Mouse (Mus musculus) v-Abl transformed pro-B cells (cell line): ENCODE results near the gene Gm16181.

Source experiments
- in situ Hi-C, 2 experiments: fragments of 400-800 bp; cut with MboI; formaldehyde crosslinking; loops; one replicate each; pipeline ENCODE4 v1.15.1; 2025; ENCODE audit not compliant: unreplicated experiment in 2 of 2

The Gm16181 gene

GRCm38 (mm10) chr17:35261651-35262050 is 41.0 kb downstream of the Gm16181 start:
- in situ Hi-C loops: loop anchor here in 1 of 2 experiments (5.0 kb wide), 1 partner anchor 1259 kb away; the partner anchor contains the start of gene H2-K1

- in situ Hi-C loops: loop anchor here in 1 of 2 experiments (5.0 kb wide), 1 partner anchor 1261 kb away; the partner anchor contains the start of gene H2-K1
Measured at GRCm38 (mm10) chr17:35262664-35263522, 42.3 kb downstream of the Gm16181 start, which contains the start of gene H2-D1. Gene H2-D1 (plus strand): TSS chr17:35262730.

- in situ Hi-C loops: loop anchor here in 1 of 2 experiments (5.0 kb wide), 1 partner anchor 1261 kb away; the partner anchor contains the start of gene H2-K1
Measured at GRCm38 (mm10) chr17:35263523-35263883, 42.9 kb downstream of the Gm16181 start.

- in situ Hi-C loops: loop anchor here in 1 of 2 experiments (5.0 kb wide), 1 partner anchor 1275 kb away; no protein-coding TSS in a partner anchor
Measured at GRCm38 (mm10) chr17:35267399-35268086, 46.9 kb downstream of the Gm16181 start.

- in situ Hi-C loops: loop anchor here (5.0 kb wide), 2 partner anchors 1277 to 1297 kb away; no protein-coding TSS in a partner anchor
Measured at GRCm38 (mm10) chr17:35269653-35270347, 49.2 kb downstream of the Gm16181 start.

GRCm38 (mm10) chr17:35272249-35272648 is 51.6 kb downstream of the Gm16181 start:
- in situ Hi-C loops: loop anchor here (5.0 kb wide), 1 partner anchor 1300 kb away; no protein-coding TSS in a partner anchor
